Mouse (Mus musculus) spleen, postnatal 4 days (tissue): ENCODE data around the gene Carhsp1.
A peak's percentile ranks its signal among the peaks of the same experiment; 100 is the strongest.

Experiments
- DNase-seq, 2 experiments: peaks; one replicate each; pipeline ENCODE4 v3.0.0; 2022; ENCODE audit warnings: low spot score in 2 of 2

Carhsp1 gene

GRCm38 (mm10) chr16:8675559-8675958 lies 3.6 kb upstream of the Carhsp1 start:
- peak in 1 of 2 experiments; percentile 71 for DNase-seq

- DNase-seq = peak; percentile 70 to 84
Observed at GRCm38 (mm10) chr16:8674165-8674564, 2.2 kb upstream of the Carhsp1 start.

GRCm38 (mm10) chr16:8673343-8673742 lies 1.4 kb upstream of the Carhsp1 start:
- DNase-seq = no peak

- no peak for DNase-seq
Observed at GRCm38 (mm10) chr16:8672811-8673210, 856 bp upstream of the Carhsp1 start.

GRCm38 (mm10) chr16:8672350-8672687 lies 364 bp upstream of the Carhsp1 start:
- no peak for DNase-seq

- no peak for DNase-seq
Observed at GRCm38 (mm10) chr16:8670041-8671035, 1.6 kb downstream of the Carhsp1 start.

- DNase-seq = no peak
Observed at GRCm38 (mm10) chr16:8669432-8669831, 2.5 kb downstream of the Carhsp1 start.

GRCm38 (mm10) chr16:8668386-8668785 lies 3.6 kb downstream of the Carhsp1 start:
- DNase-seq = no peak

- DNase-seq = no peak
Observed at GRCm38 (mm10) chr16:8667814-8668213, 4.1 kb downstream of the Carhsp1 start.

GRCm38 (mm10) chr16:8667261-8667660 lies 4.7 kb downstream of the Carhsp1 start:
- no peak for DNase-seq

- DNase-seq = no peak
Observed at GRCm38 (mm10) chr16:8666452-8666851, 5.5 kb downstream of the Carhsp1 start.

- DNase-seq = no peak
Observed at GRCm38 (mm10) chr16:8665367-8665766, 6.6 kb downstream of the Carhsp1 start.

GRCm38 (mm10) chr16:8663606-8664539 lies 8.1 kb downstream of the Carhsp1 start:
- DNase-seq = no peak

GRCm38 (mm10) chr16:8663022-8663421 lies 8.9 kb downstream of the Carhsp1 start:
- no peak for DNase-seq

GRCm38 (mm10) chr16:8658764-8659163 lies 13.2 kb downstream of the Carhsp1 start:
- no peak for DNase-seq

- no peak for DNase-seq
Observed at GRCm38 (mm10) chr16:8658349-8658748, 13.6 kb downstream of the Carhsp1 start.

- no peak for DNase-seq
Observed at GRCm38 (mm10) chr16:8656256-8656655, 15.7 kb downstream of the Carhsp1 start.

- no peak for DNase-seq
Observed at GRCm38 (mm10) chr16:8655599-8655998, 16.4 kb downstream of the Carhsp1 start.

- no peak for DNase-seq
Observed at GRCm38 (mm10) chr16:8655108-8655507, 16.8 kb downstream of the Carhsp1 start.

- DNase-seq = no peak
Observed at GRCm38 (mm10) chr16:8650007-8650406, 21.9 kb downstream of the Carhsp1 start.

- no peak for DNase-seq
Observed at GRCm38 (mm10) chr16:8645546-8645945, 26.4 kb downstream of the Carhsp1 start.

- peak in 1 of 2 experiments; percentile 56 for DNase-seq
Observed at GRCm38 (mm10) chr16:8643855-8644254, 28.1 kb downstream of the Carhsp1 start.
